Mouse (Mus musculus): Measurements from ENCODE around the gene Yes1.
"Not testable (repeated sequence)": the region's sequence is repeated elsewhere in the genome, so short reads cannot be mapped to it uniquely, and the experiment has no call there.

Gene Yes1

GRCm38 (mm10) chr5:32711485-32711884, 100.5 kb downstream of the Yes1 start:
- no peak for DNase-seq

- DNase-seq: no peak
Measured at GRCm38 (mm10) chr5:32712221-32713041, 101.5 kb downstream of the Yes1 start.

- DNase-seq: no peak
Measured at GRCm38 (mm10) chr5:32713042-32713702, 102.2 kb downstream of the Yes1 start.

GRCm38 (mm10) chr5:32713703-32714467, 102.9 kb downstream of the Yes1 start:
- DNase-seq: peak; percentile 89

GRCm38 (mm10) chr5:32717726-32718125, 106.8 kb downstream of the Yes1 start:
- DNase-seq: no peak

- DNase-seq: no peak
Measured at GRCm38 (mm10) chr5:32718916-32719315, 107.9 kb downstream of the Yes1 start.

- no peak for DNase-seq
Measured at GRCm38 (mm10) chr5:32720416-32720815, 109.4 kb downstream of the Yes1 start.

- DNase-seq: no peak
Measured at GRCm38 (mm10) chr5:32721316-32721715, 110.3 kb downstream of the Yes1 start.

- DNase-seq: no peak
Measured at GRCm38 (mm10) chr5:32722263-32722662, 111.3 kb downstream of the Yes1 start.

- not testable (repeated sequence) for DNase-seq
Measured at GRCm38 (mm10) chr5:32722711-32723110, 111.7 kb downstream of the Yes1 start.

GRCm38 (mm10) chr5:32723981-32724380, 113.0 kb downstream of the Yes1 start:
- no peak for DNase-seq

- peak; percentile 2 for DNase-seq
Measured at GRCm38 (mm10) chr5:32725397-32725796, 114.4 kb downstream of the Yes1 start.

GRCm38 (mm10) chr5:32728300-32728699, 117.3 kb downstream of the Yes1 start:
- DNase-seq: no peak

GRCm38 (mm10) chr5:32728851-32729250, 117.9 kb downstream of the Yes1 start:
- DNase-seq: no peak

GRCm38 (mm10) chr5:32733892-32734291, 122.9 kb downstream of the Yes1 start:
- DNase-seq: not testable (repeated sequence)

- DNase-seq: no peak
Measured at GRCm38 (mm10) chr5:32735779-32736178, 124.8 kb downstream of the Yes1 start.
